Mouse (Mus musculus): ENCODE results near the gene Paqr8. TPM values are rescaled to one million over a fixed set of nuclear protein-coding genes. Genes with fewer than 3 reads are reported as not detected.

Gene Paqr8
- polyA plus RNA-seq, 1 experiment from 2014 or later: 23.7 TPM

DNA sequence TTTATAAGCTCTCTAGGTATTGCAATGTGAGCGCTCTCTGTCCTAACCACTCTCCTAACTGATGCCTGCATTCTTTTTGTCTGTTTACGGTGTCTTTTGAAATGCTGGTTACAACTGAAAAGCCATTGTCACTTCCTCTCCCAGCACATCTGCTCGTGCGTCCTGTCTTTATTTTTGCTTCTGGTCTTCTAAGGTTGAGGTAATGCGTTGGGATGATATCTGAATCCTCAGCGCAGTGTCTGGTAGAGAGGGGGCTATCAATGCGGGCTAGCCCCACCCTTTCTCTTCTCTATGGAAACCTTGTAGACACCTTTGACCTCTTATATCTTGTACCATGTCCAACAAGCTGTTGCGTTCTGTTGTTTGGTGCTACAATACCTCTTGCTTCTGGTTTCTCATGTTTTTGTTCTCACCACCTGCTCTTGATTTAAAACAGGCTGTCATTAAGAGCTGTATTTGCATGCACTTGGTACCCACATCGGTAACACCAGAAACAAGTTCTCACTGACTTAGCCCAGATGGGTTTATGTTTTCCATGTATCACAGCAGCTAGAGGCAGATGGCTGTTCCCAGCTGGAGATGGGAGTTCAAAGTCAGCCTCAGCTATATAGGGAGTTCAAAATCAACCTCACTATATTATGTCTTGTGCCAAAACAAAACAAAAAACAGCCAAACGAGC, 96.1 kb downstream of the Paqr8 start:
- Histone ChIP-seq H3K4me3 (no peak overlapping the region), H3K27me3 (replicated peaks) (no peaks in the 10 kb centered on the region), H3K9ac (no peak overlapping the region), H3K4me2 (no peak overlapping the region), H3K9me3 (no peaks in the 10 kb centered on the region), H3K4me1 (no peaks in the 10 kb centered on the region), H3K27ac (no peak overlapping the region), H3K36me3 (replicated peaks) (no peaks in the 10 kb centered on the region)
- WGBS: 73% methylated on average over 10 of the region's 10 CpGs
- no peak for ATAC-seq (replicated peaks)

Other genes with a start within 250 kb of the Paqr8 start
- not detected in 2 replicates for gene Il17a, start 159.7 kb upstream of the Paqr8 start, polyA plus RNA-seq (2015; fragmentation: Nextera tagmentation; extraction: Ambion mirVana)
- not detected in 2 replicates for gene Il17f, start 100.0 kb upstream of the Paqr8 start, polyA plus RNA-seq (2015; fragmentation: Nextera tagmentation; extraction: Ambion mirVana)
- 18.9 and 20.5 TPM in 2 replicates for gene Mcm3, start 70.3 kb upstream of the Paqr8 start, polyA plus RNA-seq (2015; fragmentation: Nextera tagmentation; extraction: Ambion mirVana)
- gene Efhc1, start 61.0 kb downstream of the Paqr8 start, polyA plus RNA-seq (2015; fragmentation: Nextera tagmentation; extraction: Ambion mirVana): 1.6 and 1.8 TPM in 2 replicates
- 2.0 and 2.1 TPM in 2 replicates for gene Tram2, start 188.6 kb downstream of the Paqr8 start, polyA plus RNA-seq (2015; fragmentation: Nextera tagmentation; extraction: Ambion mirVana)

Data from midbrain, embryonic 15.5 days (tissue).